In the genomic region with DNA sequence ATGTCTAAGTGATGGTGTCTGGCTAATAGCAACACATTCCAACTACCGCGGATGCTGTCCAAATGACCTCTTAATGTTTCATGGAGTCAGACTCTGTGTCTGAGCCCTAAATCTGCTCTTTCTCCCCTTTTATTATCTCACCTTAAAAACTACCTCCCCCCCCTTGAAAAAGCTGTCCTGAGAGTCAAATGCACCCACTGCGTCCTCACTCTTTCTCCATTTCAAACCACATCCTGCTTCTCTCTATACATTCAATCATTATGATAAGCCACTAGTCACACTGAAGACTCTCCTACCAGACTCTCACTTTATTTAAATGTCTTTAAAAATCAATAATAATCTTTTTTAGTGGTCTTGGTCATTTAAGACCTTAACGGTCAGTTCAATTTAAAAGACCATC, we compare ENCODE assay signal across 24 mouse cellular contexts. TPM values are rescaled to one million over a fixed set of nuclear protein-coding genes. Genes with fewer than 3 reads are reported as not detected.
DNase-seq lines count a peak whose midpoint lies in the region; ATAC-seq lines count a peak whose summit lies in the region.
"Had no signal": no experiment of that assay in that cellular context is flagged by ENCODE, and none has a peak within 500 bp of the region (broad histone marks: within the 10 kb centered on the region; RNA-seq: fewer than 3 reads in every experiment).

No protein-coding gene starts in this region.

- no peak overlapping the region for H3K4me3 ChIP-seq in heart, embryonic 11.5 days (ENCODE audit: low read depth, low read length)
- H3K4me3 ChIP-seq: embryonic facial prominence, embryonic 10.5 days; embryonic facial prominence, embryonic 12.5 days; forebrain, embryonic 13.5 days; forebrain, embryonic 15.5 days had no signal

- H3K9ac ChIP-seq in heart, embryonic 11.5 days (ENCODE audit: low read depth, low read length), result no peak overlapping the region
- H3K9ac ChIP-seq: embryonic facial prominence, embryonic 12.5 days; forebrain, embryonic 13.5 days; forebrain, embryonic 15.5 days; forebrain, postnatal 0 days had no signal

- H3K4me1 ChIP-seq in heart, embryonic 11.5 days (ENCODE audit: control insufficient read depth, insufficient read depth, low read length), result no peaks in the 10 kb centered on the region
- H3K4me1 ChIP-seq: embryonic facial prominence, embryonic 10.5 days; embryonic facial prominence, embryonic 12.5 days; forebrain, embryonic 15.5 days had no signal

- no peaks in the 10 kb centered on the region for H3K36me3 ChIP-seq in heart, embryonic 11.5 days (ENCODE audit: control insufficient read depth, insufficient read depth, low read length)
- H3K36me3 ChIP-seq: embryonic facial prominence, embryonic 10.5 days; embryonic facial prominence, embryonic 12.5 days; forebrain, embryonic 15.5 days had no signal

- no peak overlapping the region for H3K4me2 ChIP-seq in heart, embryonic 11.5 days
- H3K4me2 ChIP-seq: embryonic facial prominence, embryonic 12.5 days; forebrain, embryonic 13.5 days; forebrain, embryonic 15.5 days had no signal

- DNase-seq in induced T-regulatory cell, adult 2 months (ENCODE audit: low read depth), result peak; percentile 27
- DNase-seq in gastrocnemius, adult 8-10 months (ENCODE audit: low spot score in 2 of 2), result no peak
- DNase-seq in gastrocnemius, postnatal 36 days, result no peak
- DNase-seq: adrenal gland, adult 8-10 months; adrenal gland, postnatal 14 days; adrenal gland, postnatal 36 days; cerebellum, adult 11-12 months; cerebellum, adult 2 months; cerebellum, adult 9-10 months; cerebellum, postnatal 14 days; forebrain, postnatal 0 days had no signal

- intact Hi-C loops in gastrocnemius, postnatal 36 days (cut with DNase I), result no loop called here

- no peak overlapping the region for H3K27ac ChIP-seq in heart, embryonic 11.5 days (ENCODE audit: low read depth, low read length)
- H3K27ac ChIP-seq: embryonic facial prominence, embryonic 10.5 days; embryonic facial prominence, embryonic 12.5 days; forebrain, embryonic 13.5 days; forebrain, embryonic 15.5 days had no signal

- H3K9me3 ChIP-seq in heart, embryonic 11.5 days (replicated peaks; ENCODE audit: control insufficient read depth, low read length), result no peaks in the 10 kb centered on the region
- H3K9me3 ChIP-seq: embryonic facial prominence, embryonic 10.5 days; embryonic facial prominence, embryonic 12.5 days; forebrain, embryonic 13.5 days; forebrain, embryonic 15.5 days had no signal

- 85% methylated on average over 4 of the region's 4 CpGs for WGBS in heart, embryonic 11.5 days (ENCODE audit: insufficient replicate concordance)

- ATAC-seq in CD4-positive, CD25-positive, alpha-beta regulatory T cell, adult 4 months, result peak; percentile 80
- ATAC-seq in megakaryocyte, adult 5-6 weeks (ENCODE audit: poor library complexity, severe bottlenecking), result 0 out of 2 replicates have a peak, but pooled peaks have one; percentile 5
- ATAC-seq in heart, embryonic 11.5 days (replicated peaks; ENCODE audit: insufficient number of reproducible peaks, low FRiP score, low TSS enrichment), result no peak
- ATAC-seq: forebrain, embryonic 13.5 days; forebrain, embryonic 15.5 days; forebrain, postnatal 0 days had no signal

- H3K27me3 ChIP-seq in heart, embryonic 11.5 days (ENCODE audit: control insufficient read depth, insufficient read depth, low read length), result no peaks in the 10 kb centered on the region
- H3K27me3 ChIP-seq: embryonic facial prominence, embryonic 12.5 days; forebrain, embryonic 13.5 days; forebrain, embryonic 15.5 days had no signal

RNA-seq across cellular contexts. Expression of a gene that starts 51.8 kb away (rescaled TPM):
- polyA plus RNA-seq in CD4-positive, CD25-positive, alpha-beta regulatory T cell, adult 4 months (2017; shearing (Covaris generic)), result under 1 TPM; 0.36 to 0.49 TPM
- not detected in 2 replicates for total RNA-seq in megakaryocyte, adult 5-6 weeks (2015)
- not detected in 2 replicates for total RNA-seq in megakaryocyte, adult 5-6 weeks (2017)
- total RNA-seq in gastrocnemius, adult 8-10 months (2022), result not detected
- total RNA-seq in gastrocnemius, postnatal 36 days (2021), result not detected
- 0.62 TPM in 1 of 2 replicates, not detected in the other for polyA plus RNA-seq in heart, embryonic 11.5 days (2014; fragmentation: Nextera tagmentation; extraction: Ambion mirVana)
- total RNA-seq: ES-E14; forebrain, postnatal 0 days; MEL had no signal
- polyA plus RNA-seq: C2C12; cortical plate, adult 2 months; embryonic facial prominence, embryonic 10.5 days; embryonic facial prominence, embryonic 12.5 days; embryonic facial prominence, embryonic 14.5 days; forebrain, embryonic 11.5 days; forebrain, embryonic 13.5 days; forebrain, embryonic 15.5 days; forebrain, postnatal 0 days had no signal
